Mouse (Mus musculus): Measurements from ENCODE around the gene Olfr313. TPM values are rescaled to one million over a fixed set of nuclear protein-coding genes. Genes with fewer than 3 reads are reported as not detected.

Gene Olfr313
- polyA plus RNA-seq, 1 experiment from 2014 or later = not detected

DNA sequence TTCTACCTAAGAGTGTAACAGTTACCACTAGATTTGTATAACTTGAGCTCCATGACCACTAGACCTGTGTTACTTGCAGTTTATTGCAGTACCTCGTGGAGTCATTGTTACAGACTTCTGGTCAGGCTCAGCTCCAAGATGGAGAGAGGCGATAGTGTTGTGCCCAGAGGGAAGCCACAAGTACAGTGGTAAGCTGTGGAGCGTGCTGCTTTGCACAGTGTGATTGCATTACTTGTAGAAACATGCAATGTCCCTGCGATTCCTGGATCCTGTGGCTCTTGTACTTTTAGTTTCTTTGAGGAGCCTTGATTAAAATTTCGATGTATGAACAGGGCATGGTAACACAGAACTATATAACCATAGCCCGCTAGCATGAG, 53.1 kb downstream of the Olfr313 start:
- 87% methylated on average over 6 of the region's 6 CpGs for WGBS

More for the DNA sequence above, 53.1 kb downstream of the Olfr313 start:
- Histone ChIP-seq H3K36me3 (peaks cover 30% of the 10 kb centered on the region), H3K4me3 (peak overlapping the region; percentile 81), H3K27ac (peak overlapping the region; percentile 90; the same call in 1 of the 2 replicates), H3K9me3 (replicated peaks) (no peaks in the 10 kb centered on the region), H3K4me1 (peaks cover 14% of the 10 kb centered on the region), H3K27me3 (ENCODE audit: low read depth, poor library complexity, severe bottlenecking) (no peaks in the 10 kb centered on the region)
- no peak for DNase-seq (ENCODE audit: low spot score)

Other genes with a start within 250 kb of the Olfr313 start
- gene Olfr224, start 244.4 kb upstream of the Olfr313 start, polyA plus RNA-seq (2016; fragmentation: Nextera tagmentation; extraction: Ambion mirVana) = not detected in 2 replicates
- not detected in 2 replicates for gene Olfr325, start 237.3 kb upstream of the Olfr313 start, polyA plus RNA-seq (2016; fragmentation: Nextera tagmentation; extraction: Ambion mirVana)
- gene Olfr324, start 219.9 kb upstream of the Olfr313 start, polyA plus RNA-seq (2016; fragmentation: Nextera tagmentation; extraction: Ambion mirVana) = not detected in 2 replicates
- not detected in 2 replicates for gene 2210407C18Rik, start 198.9 kb upstream of the Olfr313 start, polyA plus RNA-seq (2016; fragmentation: Nextera tagmentation; extraction: Ambion mirVana)
- gene Olfr323, start 184.5 kb upstream of the Olfr313 start, polyA plus RNA-seq (2016; fragmentation: Nextera tagmentation; extraction: Ambion mirVana) = not detected in 2 replicates
- gene Trim58, start 174.5 kb upstream of the Olfr313 start, polyA plus RNA-seq (2016; fragmentation: Nextera tagmentation; extraction: Ambion mirVana) = 0.29 and 0.30 TPM in 2 replicates
- gene Olfr322, start 156.2 kb upstream of the Olfr313 start, polyA plus RNA-seq (2016; fragmentation: Nextera tagmentation; extraction: Ambion mirVana) = not detected in 2 replicates
- not detected in 2 replicates for gene Olfr320, start 133.9 kb upstream of the Olfr313 start, polyA plus RNA-seq (2016; fragmentation: Nextera tagmentation; extraction: Ambion mirVana)
- gene Olfr319, start 115.8 kb upstream of the Olfr313 start, polyA plus RNA-seq (2016; fragmentation: Nextera tagmentation; extraction: Ambion mirVana) = not detected in 2 replicates
- not detected in 2 replicates for gene Olfr318, start 91.0 kb upstream of the Olfr313 start, polyA plus RNA-seq (2016; fragmentation: Nextera tagmentation; extraction: Ambion mirVana)
- not detected in 2 replicates for gene Olfr317, start 75.8 kb upstream of the Olfr313 start, polyA plus RNA-seq (2016; fragmentation: Nextera tagmentation; extraction: Ambion mirVana)
- not detected in 2 replicates for gene Olfr316, start 62.3 kb upstream of the Olfr313 start, polyA plus RNA-seq (2016; fragmentation: Nextera tagmentation; extraction: Ambion mirVana)
- not detected in 2 replicates for gene Olfr315, start 41.8 kb upstream of the Olfr313 start, polyA plus RNA-seq (2016; fragmentation: Nextera tagmentation; extraction: Ambion mirVana)
- gene Olfr314, start 32.0 kb upstream of the Olfr313 start, polyA plus RNA-seq (2016; fragmentation: Nextera tagmentation; extraction: Ambion mirVana) = not detected in 2 replicates
- gene Fam183b, start 13.0 kb upstream of the Olfr313 start, polyA plus RNA-seq (2016; fragmentation: Nextera tagmentation; extraction: Ambion mirVana) = not detected in 2 replicates
- not detected in 2 replicates for gene Olfr312, start 14.2 kb downstream of the Olfr313 start, polyA plus RNA-seq (2016; fragmentation: Nextera tagmentation; extraction: Ambion mirVana)
- not detected in 2 replicates for gene Olfr311, start 24.3 kb downstream of the Olfr313 start, polyA plus RNA-seq (2016; fragmentation: Nextera tagmentation; extraction: Ambion mirVana)
- 7.8 and 11.0 TPM in 2 replicates for gene Gm12258, start 32.2 kb downstream of the Olfr313 start, polyA plus RNA-seq (2016; fragmentation: Nextera tagmentation; extraction: Ambion mirVana)
- gene 2810021J22Rik, start 52.2 kb downstream of the Olfr313 start, polyA plus RNA-seq (2016; fragmentation: Nextera tagmentation; extraction: Ambion mirVana) = 8.6 and 10.9 TPM in 2 replicates
- 5.7 and 6.9 TPM in 2 replicates for gene Zfp39, start 89.2 kb downstream of the Olfr313 start, polyA plus RNA-seq (2016; fragmentation: Nextera tagmentation; extraction: Ambion mirVana)
- gene Btnl10, start 102.9 kb downstream of the Olfr313 start, polyA plus RNA-seq (2016; fragmentation: Nextera tagmentation; extraction: Ambion mirVana) = 0.05 TPM in 1 of 2 replicates, not detected in the other
- 222 and 238 TPM in 2 replicates for gene Rnf187, start 123.9 kb downstream of the Olfr313 start, polyA plus RNA-seq (2016; fragmentation: Nextera tagmentation; extraction: Ambion mirVana)
- 3.2 and 4.5 TPM in 2 replicates for gene Hist3h2ba, start 133.9 kb downstream of the Olfr313 start, polyA plus RNA-seq (2016; fragmentation: Nextera tagmentation; extraction: Ambion mirVana)
- gene Hist3h2a, start 139.7 kb downstream of the Olfr313 start, polyA plus RNA-seq (2016; fragmentation: Nextera tagmentation; extraction: Ambion mirVana) = 8.4 and 11.3 TPM in 2 replicates
- gene Trim17, start 139.7 kb downstream of the Olfr313 start, polyA plus RNA-seq (2016; fragmentation: Nextera tagmentation; extraction: Ambion mirVana) = 0.31 and 0.35 TPM in 2 replicates
- 17.8 and 20.7 TPM in 2 replicates for gene Trim11, start 163.1 kb downstream of the Olfr313 start, polyA plus RNA-seq (2016; fragmentation: Nextera tagmentation; extraction: Ambion mirVana)

Measured in limb, embryonic 10.5 days (tissue).